Mouse (Mus musculus) lung, postnatal 0 days (tissue): ENCODE measurements around the gene Cd180. TPM values are rescaled to one million over a fixed set of nuclear protein-coding genes. Genes with fewer than 3 reads are reported as not detected.
A peak's percentile ranks its signal among the peaks of the same experiment; 100 is the strongest.

Source experiments
- ATAC-seq: fragments of 200-750 bp; cut with Nextera tagmentation; 2 replicates; pipeline ENCODE4 v1.8.0; 2017; ENCODE audit warnings: moderate library complexity
- DNase-seq: peaks from one replicate; pipeline ENCODE4 v3.0.0-alpha.2; 2016; ENCODE audit warnings: low spot score
- H3K27ac ChIP-seq: fragments of 300-500 bp; sonication (generic); 2 replicates; pipeline ENCODE4 v1.5.1; 2014; ENCODE audit warnings: antibody characterized with exemption, mild to moderate bottlenecking, low read length, mixed read lengths
- H3K27me3 ChIP-seq: fragments of 300-500 bp; sonication (generic); replicated peaks from 2 replicates; pipeline ENCODE4 v1.6.1; 2014; ENCODE audit warnings: low read length, mixed read lengths; ENCODE audit not compliant: insufficient read depth
- H3K36me3 ChIP-seq: fragments of 300-500 bp; sonication (generic); 2 replicates; pipeline ENCODE4 v1.6.1; 2014; ENCODE audit warnings: low read length, mixed read lengths; ENCODE audit not compliant: insufficient read depth
- H3K4me1 ChIP-seq: fragments of 300-500 bp; sonication (generic); 2 replicates; pipeline ENCODE4 v1.6.1; 2014; ENCODE audit warnings: antibody characterized with exemption, low read depth, low read length, mixed read lengths; ENCODE audit not compliant: insufficient read depth
- H3K4me2 ChIP-seq: fragments of 300-500 bp; sonication (generic); replicated peaks from 2 replicates; pipeline ENCODE4 v1.6.1; 2014; ENCODE audit warnings: low read depth, mild to moderate bottlenecking, low read length, moderate library complexity, mixed read lengths
- H3K4me3 ChIP-seq: fragments of 300-500 bp; sonication (generic); 2 replicates; pipeline ENCODE4 v1.5.1; 2014; ENCODE audit warnings: low read depth, low read length
- H3K9ac ChIP-seq: fragments of 300-500 bp; sonication (generic); replicated peaks from 2 replicates; pipeline ENCODE4 v1.6.1; 2014; ENCODE audit warnings: low read depth, mild to moderate bottlenecking
- H3K9me3 ChIP-seq: fragments of 300-500 bp; sonication (generic); 2 replicates; pipeline ENCODE4 v1.6.1; 2016; ENCODE audit warnings: low read length, mixed read lengths
- CTCF ChIP-seq: IDR thresholded peaks from 2 replicates; pipeline ENCODE4 v1.5.1; 2016; ENCODE audit warnings: antibody characterized with exemption, mild to moderate bottlenecking
- EP300 ChIP-seq: IDR thresholded peaks from 2 replicates; pipeline ENCODE4 v1.6.1; 2016; ENCODE audit warnings: antibody characterized with exemption, mild to moderate bottlenecking, control low read depth
- WGBS: fragments of 180-500 bp; shearing (Covaris S2); extraction: QIAGEN DNeasy Blood & Tissue Kit; methylation state at CpG from one replicate; pipeline ENCODE4 v1.1.7; 2014; 5-methylcytosine and 5-hydroxymethylcytosine counted together
- polyA plus RNA-seq: library from polyadenylated mRNA; unstranded; fragments of >200 nt; fragmentation: Nextera tagmentation; extraction: Ambion mirVana; gene quantifications from 2 replicates; pipeline ENCODE4 v1.2.1, GENCODE M21; 2015

Gene Cd180
- 0.67 and 0.96 TPM in 2 replicates for polyA plus RNA-seq

- peak; percentile 25 for DNase-seq
- Histone ChIP-seq H3K4me3 (no peak within 1 kb of the TSS), H3K4me2 (no peak within 1 kb of the TSS), H3K27ac (no peak within 1 kb of the TSS; the same call in 1 of the 2 replicates), H3K4me1 (0 out of 2 replicates have a peak, but pooled peaks cover 4% of the 10 kb centered on the region), H3K9ac (no peak within 1 kb of the TSS), H3K36me3 (no peaks in the 10 kb centered on the region), H3K9me3 (no peaks in the 10 kb centered on the region), H3K27me3 (no peaks in the 10 kb centered on the region)
- peak; percentile 33; the same call in 1 of the 2 replicates for ATAC-seq
- TF ChIP-seq EP300: no peak
- no peak for TF ChIP-seq CTCF
- WGBS: 56% methylated on average over 8 of the region's 8 CpGs
Measured at GRCm38 (mm10) chr13:102693341-102693801, at the start of gene Cd180. Gene Cd180 (plus strand): TSS chr13:102693558.

- Histone ChIP-seq H3K9me3 (no peaks in the 10 kb centered on the region), H3K36me3 (no peaks in the 10 kb centered on the region), H3K27me3 (no peaks in the 10 kb centered on the region), H3K27ac (peak overlapping the region; percentile 51), H3K4me1 (no peaks in the 10 kb centered on the region; the same call in 1 of the 2 replicates), H3K4me2 (no peak overlapping the region), H3K9ac (no peak overlapping the region), H3K4me3 (no peak overlapping the region)
- ATAC-seq: no peak
- WGBS: 37% methylated on average over 8 of the region's 8 CpGs
- TF ChIP-seq CTCF: no peak
- TF ChIP-seq EP300: no peak; the same call in 1 of the 2 replicates
- DNase-seq: no peak
Measured at GRCm38 (mm10) chr13:102644344-102644743, 49.0 kb upstream of the Cd180 start.

- Histone ChIP-seq H3K27ac (peak overlapping the region; percentile 51; the same call in 1 of the 2 replicates), H3K27me3 (no peaks in the 10 kb centered on the region), H3K9me3 (no peaks in the 10 kb centered on the region), H3K9ac (no peak overlapping the region), H3K4me2 (no peak overlapping the region), H3K4me1 (no peaks in the 10 kb centered on the region; the same call in 1 of the 2 replicates), H3K36me3 (no peaks in the 10 kb centered on the region), H3K4me3 (no peak overlapping the region)
- DNase-seq: peak; percentile 89
- 26% methylated on average over 17 of the region's 17 CpGs for WGBS
- ATAC-seq: peak; percentile 60
- peak; percentile 84 for TF ChIP-seq CTCF
- TF ChIP-seq EP300: peak; percentile 51
Measured at GRCm38 (mm10) chr13:102644789-102645551, 48.4 kb upstream of the Cd180 start.

- H3K4me3 ChIP-seq: no peak overlapping the region
- TF ChIP-seq EP300: peak; percentile 41; the same call in 1 of the 2 replicates
- no peak for TF ChIP-seq CTCF
- DNase-seq (peak; percentile 72), ATAC-seq (peak; percentile 74)
- H3K9ac ChIP-seq: no peak overlapping the region
- no peak overlapping the region for H3K4me2 ChIP-seq
- peak overlapping the region; percentile 45; the same call in 1 of the 2 replicates for H3K27ac ChIP-seq
- 34% methylated on average over 10 of the region's 10 CpGs for WGBS
- no peaks in the 10 kb centered on the region for H3K9me3 ChIP-seq
- no peaks in the 10 kb centered on the region for H3K36me3 ChIP-seq
- no peaks in the 10 kb centered on the region for H3K27me3 ChIP-seq
- H3K4me1 ChIP-seq: no peaks in the 10 kb centered on the region; the same call in 1 of the 2 replicates
Measured at GRCm38 (mm10) chr13:102646271-102646771, 47.0 kb upstream of the Cd180 start.

GRCm38 (mm10) chr13:102647511-102647910 is 45.8 kb upstream of the Cd180 start:
- no peak overlapping the region for H3K4me2 ChIP-seq
- no peaks in the 10 kb centered on the region for H3K9me3 ChIP-seq
- no peak for ATAC-seq
- no peaks in the 10 kb centered on the region for H3K36me3 ChIP-seq
- WGBS: 89% methylated on average over 4 of the region's 4 CpGs
- no peak overlapping the region for H3K27ac ChIP-seq
- H3K9ac ChIP-seq: no peak overlapping the region
- no peak overlapping the region for H3K4me3 ChIP-seq
- no peaks in the 10 kb centered on the region for H3K27me3 ChIP-seq
- no peak for DNase-seq
- no peaks in the 10 kb centered on the region; the same call in 1 of the 2 replicates for H3K4me1 ChIP-seq
- TF ChIP-seq CTCF (no peak), EP300 (no peak)

GRCm38 (mm10) chr13:102652303-102652889 is 41.0 kb upstream of the Cd180 start:
- no peak for TF ChIP-seq CTCF
- no peak for TF ChIP-seq EP300
- Histone ChIP-seq H3K9ac (no peak overlapping the region), H3K4me1 (no peaks in the 10 kb centered on the region), H3K27me3 (no peaks in the 10 kb centered on the region), H3K4me2 (no peak overlapping the region), H3K36me3 (no peaks in the 10 kb centered on the region), H3K4me3 (no peak overlapping the region), H3K27ac (no peak overlapping the region), H3K9me3 (no peaks in the 10 kb centered on the region)
- DNase-seq (no peak), ATAC-seq (peak; percentile 73)
- WGBS: 78% methylated on average over 6 of the region's 6 CpGs
